Mouse (Mus musculus): ENCODE results near the gene Rabep2. TPM values are rescaled to one million over a fixed set of nuclear protein-coding genes. Genes with fewer than 3 reads are reported as not detected.

Gene Rabep2
- polyA plus RNA-seq, 1 experiment from 2014 or later: 33.7 TPM

- H3K4me3 ChIP-seq: no peak overlapping the region
- 49% methylated on average over 2 of the region's 2 CpGs for WGBS
- no peaks in the 10 kb centered on the region for H3K9me3 ChIP-seq
- no peak for DNase-seq (ENCODE audit: low spot score)
- peak overlapping the region; percentile 57; the same call in 1 of the 2 replicates for H3K27ac ChIP-seq (replicated peaks)
- peaks cover 22% of the 10 kb centered on the region for H3K4me1 ChIP-seq
- no peaks in the 10 kb centered on the region for H3K27me3 ChIP-seq (replicated peaks; ENCODE audit: low read depth, poor library complexity, severe bottlenecking)
- H3K36me3 ChIP-seq (replicated peaks): no peaks in the 10 kb centered on the region
Measured at GRCm38 (mm10) chr7:126416615-126417014, 11.9 kb upstream of the Rabep2 start.

GRCm38 (mm10) chr7:126417045-126417444, 11.5 kb upstream of the Rabep2 start:
- Histone ChIP-seq H3K27me3 (replicated peaks; ENCODE audit: low read depth, poor library complexity, severe bottlenecking) (no peaks in the 10 kb centered on the region), H3K4me1 (peaks cover 22% of the 10 kb centered on the region), H3K9me3 (no peaks in the 10 kb centered on the region), H3K27ac (replicated peaks) (peak overlapping the region; percentile 57; the same call in 1 of the 2 replicates), H3K4me3 (no peak overlapping the region), H3K36me3 (replicated peaks) (no peaks in the 10 kb centered on the region)
- WGBS: 24% methylated on average over 8 of the region's 8 CpGs
- DNase-seq (ENCODE audit: low spot score): no peak

- no peak overlapping the region for H3K4me3 ChIP-seq
- no peaks in the 10 kb centered on the region for H3K9me3 ChIP-seq
- no peak for DNase-seq (ENCODE audit: low spot score)
- WGBS: 81% methylated on average over 4 of the region's 4 CpGs
- no peaks in the 10 kb centered on the region for H3K27me3 ChIP-seq (replicated peaks; ENCODE audit: low read depth, poor library complexity, severe bottlenecking)
- H3K4me1 ChIP-seq: peaks cover 22% of the 10 kb centered on the region
- H3K36me3 ChIP-seq (replicated peaks): no peaks in the 10 kb centered on the region
- peak overlapping the region; percentile 55; the same call in 1 of the 2 replicates for H3K27ac ChIP-seq (replicated peaks)
Measured at GRCm38 (mm10) chr7:126417606-126418005, 11.0 kb upstream of the Rabep2 start.

GRCm38 (mm10) chr7:126418496-126418895, 10.1 kb upstream of the Rabep2 start:
- H3K9me3 ChIP-seq: no peaks in the 10 kb centered on the region

DNA sequence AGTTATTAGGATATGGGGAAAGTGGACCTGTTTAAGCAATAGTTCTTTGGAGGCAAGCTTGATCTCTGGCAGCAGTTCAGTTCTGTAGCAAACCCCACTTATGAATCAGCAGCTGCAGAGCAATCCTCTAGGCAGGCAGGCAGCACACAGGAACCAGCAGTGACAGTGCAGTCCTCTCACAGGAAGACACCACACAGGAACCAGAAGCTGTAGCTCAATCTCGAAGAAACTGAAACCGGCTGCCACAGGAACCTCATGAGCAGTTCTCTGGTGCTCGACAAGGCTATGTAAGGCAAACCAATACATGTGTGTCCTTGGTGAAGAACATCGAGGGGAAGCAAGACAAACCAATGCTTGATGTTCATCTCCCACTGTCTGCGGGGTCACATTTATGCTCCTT, 6.8 kb upstream of the Rabep2 start:
- no peak for DNase-seq (ENCODE audit: low spot score)
- Histone ChIP-seq H3K4me1 (peaks cover 12% of the 10 kb centered on the region), H3K36me3 (replicated peaks) (no peaks in the 10 kb centered on the region), H3K27me3 (replicated peaks; ENCODE audit: low read depth, poor library complexity, severe bottlenecking) (no peaks in the 10 kb centered on the region), H3K9me3 (no peaks in the 10 kb centered on the region), H3K4me3 (no peak overlapping the region), H3K27ac (replicated peaks) (no peak overlapping the region)
- WGBS: 90% methylated on average over 5 of the region's 5 CpGs

More at GRCm38 (mm10) chr7:126418496-126418895, 10.1 kb upstream of the Rabep2 start:
- no peak for DNase-seq (ENCODE audit: low spot score)
- no peak overlapping the region for H3K27ac ChIP-seq (replicated peaks)
- WGBS: 71% methylated on average over 3 of the region's 3 CpGs
- peaks cover 18% of the 10 kb centered on the region for H3K4me1 ChIP-seq
- H3K36me3 ChIP-seq (replicated peaks): no peaks in the 10 kb centered on the region
- no peaks in the 10 kb centered on the region for H3K27me3 ChIP-seq (replicated peaks; ENCODE audit: low read depth, poor library complexity, severe bottlenecking)
- H3K4me3 ChIP-seq: no peak overlapping the region

DNA sequence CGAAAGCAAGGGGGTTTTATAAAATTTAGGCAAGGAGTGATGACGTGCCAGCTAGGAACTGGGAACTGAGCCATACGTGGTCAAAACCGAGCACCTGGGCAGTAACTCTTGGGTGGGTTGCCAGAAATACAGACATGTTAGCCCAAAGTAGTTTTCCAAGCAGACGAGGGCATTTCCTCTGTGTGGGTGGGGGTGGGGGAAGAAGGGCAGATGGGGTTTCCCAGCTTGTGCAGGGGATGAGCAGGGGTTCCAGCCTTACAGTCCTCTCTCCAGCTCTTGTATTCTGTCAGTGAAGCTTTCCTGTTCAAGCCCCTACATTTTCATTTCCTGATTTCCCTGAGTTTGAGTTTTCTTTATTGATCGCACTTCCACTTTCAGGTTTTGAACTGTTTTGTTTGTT, 4.4 kb upstream of the Rabep2 start:
- peaks cover 17% of the 10 kb centered on the region for H3K4me1 ChIP-seq
- H3K4me3 ChIP-seq: no peak overlapping the region
- 84% methylated on average over 6 of the region's 6 CpGs for WGBS
- H3K9me3 ChIP-seq: no peaks in the 10 kb centered on the region
- no peak for DNase-seq (ENCODE audit: low spot score)
- H3K27ac ChIP-seq (replicated peaks): no peak overlapping the region
- no peaks in the 10 kb centered on the region for H3K36me3 ChIP-seq (replicated peaks)
- no peaks in the 10 kb centered on the region for H3K27me3 ChIP-seq (replicated peaks; ENCODE audit: low read depth, poor library complexity, severe bottlenecking)

DNA sequence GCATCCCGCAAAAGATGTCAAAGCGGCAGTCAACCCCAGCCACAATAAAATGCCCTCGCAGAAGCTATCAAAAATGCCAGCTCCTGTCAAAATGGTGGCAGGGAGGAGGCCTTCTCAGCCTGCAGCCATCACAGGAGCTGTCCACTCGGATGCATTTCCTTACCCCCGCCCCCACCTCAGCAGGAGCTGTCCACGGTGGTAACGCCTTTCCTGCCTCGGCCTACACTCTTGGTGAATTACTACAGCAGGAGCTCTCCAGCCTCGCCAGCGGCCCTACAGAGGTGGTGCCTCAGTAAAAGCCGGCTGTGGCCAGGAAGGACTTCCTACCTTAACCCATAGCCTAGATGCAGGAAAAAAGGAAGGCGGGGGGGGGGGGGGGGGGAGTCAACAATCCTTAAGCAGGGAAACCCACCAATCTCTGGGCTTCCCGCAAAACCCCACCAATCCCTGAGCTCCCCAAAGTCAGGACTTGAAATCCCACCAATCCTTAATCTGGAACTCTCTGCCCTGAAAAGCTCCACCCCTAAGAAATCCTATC, 1.2 kb upstream of the Rabep2 start:
- 57% methylated on average over 12 of the region's 13 CpGs for WGBS

GRCm38 (mm10) chr7:126428154-126428553, 405 bp upstream of the Rabep2 start:
- no peak for DNase-seq (ENCODE audit: low spot score)
- H3K36me3 ChIP-seq (replicated peaks): peaks cover 15% of the 10 kb centered on the region
- H3K4me1 ChIP-seq: peaks cover 24% of the 10 kb centered on the region
- WGBS: 28% methylated on average over 4 of the region's 4 CpGs
- H3K4me3 ChIP-seq: peak overlapping the region; percentile 71
- no peaks in the 10 kb centered on the region for H3K27me3 ChIP-seq (replicated peaks; ENCODE audit: low read depth, poor library complexity, severe bottlenecking)
- H3K27ac ChIP-seq (replicated peaks): peak overlapping the region; percentile 96
- H3K9me3 ChIP-seq: no peaks in the 10 kb centered on the region

More for the DNA sequence above, 1.2 kb upstream of the Rabep2 start:
- no peak overlapping the region for H3K27ac ChIP-seq (replicated peaks)
- DNase-seq (ENCODE audit: low spot score): peak; percentile 39
- H3K27me3 ChIP-seq (replicated peaks; ENCODE audit: low read depth, poor library complexity, severe bottlenecking): no peaks in the 10 kb centered on the region
- peak overlapping the region; percentile 71; the same call in 1 of the 2 replicates for H3K4me3 ChIP-seq
- peaks cover 24% of the 10 kb centered on the region for H3K4me1 ChIP-seq
- H3K9me3 ChIP-seq: no peaks in the 10 kb centered on the region
- peaks cover 11% of the 10 kb centered on the region for H3K36me3 ChIP-seq (replicated peaks)

DNA sequence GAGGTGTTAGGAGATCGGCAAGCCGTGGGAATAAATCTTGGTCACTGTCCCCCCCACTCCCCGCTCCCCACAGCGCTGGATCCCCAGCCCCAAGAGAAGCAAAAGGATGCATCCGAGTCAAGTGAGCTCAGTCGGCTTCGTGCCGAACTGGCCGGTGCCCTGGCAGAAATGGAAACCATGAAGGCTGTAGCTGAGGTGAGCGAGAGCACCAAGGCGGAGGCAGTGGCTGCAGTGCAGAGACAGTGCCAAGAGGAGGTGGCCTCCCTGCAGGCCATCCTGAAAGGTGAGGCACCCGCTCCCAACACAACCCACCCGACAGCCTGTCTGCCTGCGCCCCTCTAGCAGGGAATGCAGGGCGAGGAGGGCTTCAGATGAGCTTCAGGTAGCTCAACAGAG, 942 bp downstream of the Rabep2 start:
- H3K27ac ChIP-seq (replicated peaks): peak overlapping the region; percentile 96
- peaks cover 27% of the 10 kb centered on the region for H3K36me3 ChIP-seq (replicated peaks)
- peak overlapping the region; percentile 71 for H3K4me3 ChIP-seq
- peaks cover 24% of the 10 kb centered on the region for H3K4me1 ChIP-seq
- no peaks in the 10 kb centered on the region for H3K27me3 ChIP-seq (replicated peaks; ENCODE audit: low read depth, poor library complexity, severe bottlenecking)
- 32% methylated on average over 15 of the region's 15 CpGs for WGBS
- no peak for DNase-seq (ENCODE audit: low spot score)
- H3K9me3 ChIP-seq: no peaks in the 10 kb centered on the region

GRCm38 (mm10) chr7:126430167-126430566, 1.6 kb downstream of the Rabep2 start:
- DNase-seq (ENCODE audit: low spot score): no peak
- H3K4me3 ChIP-seq: peak overlapping the region; percentile 71; the same call in 1 of the 2 replicates
- H3K4me1 ChIP-seq: peaks cover 24% of the 10 kb centered on the region
- no peaks in the 10 kb centered on the region for H3K9me3 ChIP-seq
- peaks cover 31% of the 10 kb centered on the region for H3K36me3 ChIP-seq (replicated peaks)
- H3K27ac ChIP-seq (replicated peaks): no peak overlapping the region
- H3K27me3 ChIP-seq (replicated peaks; ENCODE audit: low read depth, poor library complexity, severe bottlenecking): no peaks in the 10 kb centered on the region

GRCm38 (mm10) chr7:126434726-126435125, 6.2 kb downstream of the Rabep2 start:
- H3K36me3 ChIP-seq (replicated peaks): peaks cover 48% of the 10 kb centered on the region
- WGBS: 90% methylated on average over 7 of the region's 7 CpGs
- no peak for DNase-seq (ENCODE audit: low spot score)

DNA sequence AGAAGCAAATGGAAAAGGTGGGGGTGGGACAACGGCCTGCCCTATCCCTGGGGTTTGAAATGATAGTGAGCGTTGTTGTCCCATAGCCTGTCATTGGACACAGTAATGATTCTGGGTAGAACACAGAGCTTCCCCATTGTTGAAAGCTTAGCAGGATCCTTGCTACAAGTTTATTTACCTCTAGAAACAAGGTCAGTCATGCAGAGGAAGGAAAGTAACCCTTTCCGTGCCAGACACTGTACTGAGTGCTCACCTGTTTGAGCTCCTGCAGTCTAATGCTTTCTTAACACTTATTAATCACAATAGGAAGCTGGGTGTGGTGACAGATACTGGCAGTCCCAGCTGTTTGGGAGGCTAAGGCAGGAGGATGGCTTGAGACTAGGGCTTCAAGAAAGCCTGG, 7.2 kb downstream of the Rabep2 start:
- DNase-seq (ENCODE audit: low spot score): no peak
- Histone ChIP-seq H3K36me3 (replicated peaks) (peaks cover 57% of the 10 kb centered on the region), H3K27ac (replicated peaks) (no peak overlapping the region), H3K27me3 (replicated peaks; ENCODE audit: low read depth, poor library complexity, severe bottlenecking) (no peaks in the 10 kb centered on the region), H3K4me1 (no peaks in the 10 kb centered on the region), H3K9me3 (no peaks in the 10 kb centered on the region), H3K4me3 (no peak overlapping the region)
- WGBS: 80% methylated on average over 3 of the region's 3 CpGs

More at GRCm38 (mm10) chr7:126434726-126435125, 6.2 kb downstream of the Rabep2 start:
- H3K27ac ChIP-seq (replicated peaks): no peak overlapping the region
- no peak overlapping the region for H3K4me3 ChIP-seq
- no peaks in the 10 kb centered on the region for H3K9me3 ChIP-seq
- peaks cover 1% of the 10 kb centered on the region for H3K4me1 ChIP-seq
- no peaks in the 10 kb centered on the region for H3K27me3 ChIP-seq (replicated peaks; ENCODE audit: low read depth, poor library complexity, severe bottlenecking)

DNA sequence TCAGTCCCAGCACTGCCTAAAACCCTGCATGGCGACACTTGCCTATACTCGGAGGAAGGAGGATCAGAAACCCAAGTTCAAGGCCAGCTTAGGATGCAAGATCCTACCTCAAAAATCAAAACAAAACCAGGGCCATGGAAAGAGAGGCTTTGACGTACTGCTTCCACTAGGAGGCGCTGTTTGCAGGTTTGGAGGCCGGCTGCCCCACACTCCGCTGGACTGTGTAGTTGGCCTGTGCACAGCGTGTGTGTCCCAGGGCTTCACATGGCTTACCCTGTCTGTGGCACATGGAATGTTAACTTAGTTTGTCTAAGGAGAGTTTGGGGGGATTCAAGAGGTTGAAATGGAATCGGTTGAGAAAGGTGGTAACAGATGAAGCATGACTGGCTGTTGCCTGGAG, 8.3 kb downstream of the Rabep2 start:
- no peaks in the 10 kb centered on the region for H3K9me3 ChIP-seq
- no peaks in the 10 kb centered on the region for H3K4me1 ChIP-seq
- H3K36me3 ChIP-seq (replicated peaks): peaks cover 55% of the 10 kb centered on the region
- 22% methylated on average over 8 of the region's 8 CpGs for WGBS
- H3K27me3 ChIP-seq (replicated peaks; ENCODE audit: low read depth, poor library complexity, severe bottlenecking): no peaks in the 10 kb centered on the region
- no peak overlapping the region for H3K27ac ChIP-seq (replicated peaks)
- no peak overlapping the region for H3K4me3 ChIP-seq
- peak; percentile 75 for DNase-seq (ENCODE audit: low spot score)

All from embryonic facial prominence, embryonic 10.5 days (tissue).